Mouse (Mus musculus): Measurements from ENCODE around the gene Arsj.

Gene Arsj

DNA sequence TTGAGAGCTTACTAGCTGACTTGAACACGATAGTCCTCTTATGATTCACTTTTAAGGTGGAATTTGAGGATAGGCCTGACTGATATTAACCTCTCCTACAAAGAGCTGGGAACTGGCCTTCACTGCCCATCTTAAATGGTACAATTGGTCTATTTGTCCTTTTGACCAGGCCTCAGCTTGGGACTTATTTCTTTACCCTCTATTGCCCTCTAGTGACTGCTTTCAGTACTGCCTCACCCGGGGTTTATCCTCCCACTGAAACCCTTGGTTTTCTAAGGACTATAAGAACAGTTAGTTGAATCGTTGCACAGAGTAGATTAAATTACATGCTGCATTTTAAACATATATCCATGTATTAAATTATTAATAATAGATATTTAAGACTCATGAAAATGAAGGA is 39.4 kb downstream of the Arsj start:
- DNase-seq (ENCODE audit: low read depth, low spot score) = peak; percentile 6

DNA sequence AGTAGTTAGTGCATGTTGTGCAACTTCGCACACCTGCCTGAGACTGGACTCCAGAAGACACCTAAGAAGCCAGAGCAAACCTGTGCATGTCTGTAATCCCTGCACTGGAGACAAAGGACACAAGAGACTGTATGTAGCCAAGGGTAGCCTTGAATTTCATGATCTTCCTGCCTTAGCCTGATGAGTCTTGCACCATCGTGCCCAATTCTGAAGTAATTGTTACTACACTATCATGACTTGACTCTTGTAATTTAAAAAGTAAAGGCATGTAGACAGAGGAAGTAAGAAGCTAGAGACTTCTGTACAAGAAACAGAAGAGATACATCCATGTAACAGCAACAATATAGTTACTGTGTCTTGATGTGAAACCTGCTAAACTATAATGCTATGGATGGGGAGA is 40.7 kb downstream of the Arsj start:
- no peak for DNase-seq (ENCODE audit: low read depth, low spot score)

DNA sequence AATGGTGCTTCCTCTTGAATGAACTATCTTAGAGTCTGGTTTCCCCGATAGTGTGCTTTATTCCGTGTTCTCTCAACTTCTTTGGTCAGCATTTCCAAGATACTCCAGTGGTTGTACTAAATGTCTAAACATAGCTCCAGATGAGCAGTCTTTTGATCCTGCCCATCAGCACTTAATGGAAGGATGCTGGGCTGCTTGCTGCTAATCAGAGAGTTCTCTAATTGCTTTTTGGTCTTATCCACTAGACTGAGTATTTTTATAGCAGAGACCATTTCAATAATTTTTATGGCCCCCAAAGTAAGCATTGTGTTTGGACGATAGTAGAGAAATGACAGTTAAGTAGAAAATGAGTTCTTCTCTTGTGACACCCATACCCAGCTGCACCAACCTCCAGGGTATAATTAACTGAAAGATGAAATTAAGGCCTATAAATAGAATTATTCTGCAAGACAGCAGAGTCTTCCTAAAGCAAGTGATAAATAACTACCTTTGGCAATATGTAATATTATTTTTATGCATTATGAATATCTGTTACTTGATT is 67.1 kb downstream of the Arsj start:
- DNase-seq (ENCODE audit: low read depth, low spot score) = no peak

DNA sequence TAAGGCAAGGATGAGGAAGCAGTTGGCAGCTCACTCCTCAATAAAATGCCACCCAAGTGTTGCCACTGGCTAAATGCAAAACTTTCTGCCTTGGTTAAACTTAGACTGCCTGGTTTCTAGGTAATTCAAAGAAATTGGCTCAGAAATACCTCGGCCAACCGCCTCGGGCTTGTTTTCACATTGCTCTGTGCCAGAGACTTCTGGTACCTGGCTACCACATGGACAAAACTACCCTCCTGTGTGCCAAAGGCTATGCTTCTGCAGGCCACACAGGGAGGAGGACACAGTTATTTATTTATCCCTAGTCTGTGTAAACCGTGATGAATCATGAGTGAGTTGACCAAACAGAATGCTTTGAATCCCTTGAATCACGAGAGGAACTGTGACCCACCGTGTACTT is 75.8 kb downstream of the Arsj start:
- DNase-seq (ENCODE audit: low read depth, low spot score) = no peak

DNA sequence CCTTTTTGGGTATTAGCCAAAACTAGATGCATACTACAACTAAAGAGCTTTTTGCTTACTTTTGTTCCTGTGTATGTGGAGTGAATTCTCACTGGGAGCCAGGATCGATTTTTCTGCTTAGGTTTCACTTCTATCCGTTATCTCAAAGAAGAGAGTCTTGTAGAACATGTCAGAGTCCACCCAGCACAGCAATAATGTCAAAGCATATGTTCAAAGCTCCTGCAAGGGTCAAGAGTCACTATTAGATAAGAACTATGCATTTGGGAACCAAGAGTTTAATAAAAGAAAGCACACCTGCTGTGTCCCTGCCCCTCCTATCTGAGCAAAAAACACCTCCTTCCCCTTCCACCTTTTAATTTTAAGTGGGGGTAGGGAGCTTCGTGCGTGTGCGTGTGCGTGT is 85.6 kb downstream of the Arsj start:
- no peak for DNase-seq (ENCODE audit: low read depth, low spot score)

DNA sequence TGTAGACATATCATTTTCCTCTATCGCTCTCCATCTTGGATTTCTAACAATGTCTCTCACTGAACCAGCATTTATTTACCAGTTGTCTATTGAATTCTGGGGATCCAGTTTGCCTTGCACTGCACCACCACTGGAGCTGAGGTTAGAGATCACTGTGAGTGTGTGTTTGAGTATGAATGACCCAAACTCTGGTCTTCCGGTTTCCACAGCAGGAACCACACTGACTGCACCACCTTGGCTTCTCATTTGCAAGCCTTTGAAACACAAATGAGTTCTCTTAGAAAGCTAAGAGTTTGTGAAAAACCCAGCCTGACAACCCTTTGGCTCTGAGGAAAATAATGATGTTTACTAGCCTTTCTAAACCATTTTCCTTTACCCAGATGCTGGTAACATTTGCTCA is 86.0 kb downstream of the Arsj start:
- DNase-seq (ENCODE audit: low read depth, low spot score) = no peak

DNA sequence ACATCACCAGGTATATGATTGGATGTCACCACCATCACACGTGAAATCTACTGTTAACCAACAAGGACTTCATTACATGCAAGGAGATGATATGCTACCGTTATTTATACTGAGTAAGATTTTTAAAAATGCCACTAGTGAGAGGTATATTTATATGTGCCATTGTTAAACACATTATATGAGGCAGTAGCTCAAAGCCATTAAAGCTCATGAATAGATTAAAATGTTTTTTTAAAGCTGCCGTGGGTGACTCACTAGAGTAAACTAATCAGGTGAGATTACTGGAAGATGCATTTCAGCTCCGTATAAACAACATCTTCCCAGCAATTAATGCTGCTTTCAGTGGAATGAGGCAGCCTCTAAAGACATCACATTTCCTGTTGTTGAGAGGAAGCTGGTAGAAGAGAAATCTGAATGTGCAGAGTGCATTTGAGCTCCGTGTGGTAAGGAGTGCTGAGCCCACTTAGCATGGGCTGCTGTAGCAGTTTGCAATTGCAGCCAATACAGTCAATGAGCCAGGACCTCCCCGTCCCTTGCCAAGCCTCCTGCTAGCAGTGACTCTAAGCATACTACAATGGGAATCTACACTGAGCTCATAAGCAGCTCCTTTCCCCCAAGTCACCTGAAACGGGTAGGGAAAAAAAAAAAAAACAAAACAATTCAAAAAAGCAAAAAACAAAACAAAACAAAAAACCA is 92.5 kb downstream of the Arsj start:
- no peak for DNase-seq (ENCODE audit: low read depth, low spot score)

DNA sequence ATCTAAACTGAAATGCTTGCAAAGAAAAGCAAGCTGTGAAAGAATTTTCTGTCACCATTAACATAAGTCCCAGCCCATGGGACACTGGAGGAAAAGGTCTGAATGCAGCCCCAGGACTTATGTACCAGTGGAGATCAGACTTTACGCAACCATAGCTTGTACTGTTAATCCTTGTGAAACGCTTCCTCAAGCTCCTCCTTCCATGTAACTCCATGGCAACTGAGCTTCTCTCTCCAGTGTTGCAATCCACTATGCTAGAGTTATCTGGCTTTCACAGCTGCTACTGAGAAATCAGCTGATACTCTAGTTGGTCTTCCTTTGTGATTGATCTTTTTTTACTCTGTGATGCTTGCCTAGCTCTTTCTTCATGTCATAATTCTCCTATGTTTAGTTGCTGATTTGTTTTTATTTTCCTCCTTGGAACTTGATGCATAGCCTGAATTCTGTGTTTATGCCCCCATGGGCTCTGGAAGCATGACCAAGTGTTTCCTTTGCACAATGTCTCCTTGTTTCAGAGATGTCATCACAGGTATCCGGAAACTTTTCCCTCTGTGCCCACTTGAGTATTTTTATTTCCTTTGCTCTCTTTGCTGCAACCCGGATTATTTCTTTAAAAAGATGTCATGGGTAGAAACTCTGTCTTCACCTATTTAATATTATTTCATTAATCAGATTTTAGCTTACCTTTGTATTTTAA is 99.8 kb downstream of the Arsj start:
- DNase-seq (ENCODE audit: low read depth, low spot score) = no peak

DNA sequence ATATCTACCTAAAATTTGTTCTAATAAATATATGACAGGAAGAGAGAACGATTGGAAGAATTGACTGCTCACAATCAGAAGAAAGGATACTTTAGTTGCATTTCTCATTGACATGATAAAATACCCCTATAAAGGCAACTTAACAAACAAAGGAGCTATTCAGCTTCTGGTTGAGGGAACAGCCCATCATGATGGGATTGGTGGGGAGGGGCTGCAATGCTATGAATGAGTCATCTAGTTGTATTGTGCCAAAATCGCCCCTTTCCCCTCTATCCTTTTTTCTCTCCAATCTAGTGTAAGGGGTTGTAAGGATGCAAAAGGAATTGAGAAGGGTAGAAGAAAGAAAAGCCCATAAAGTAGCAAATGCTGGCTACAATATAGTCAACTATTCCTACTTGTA is 100.8 kb downstream of the Arsj start:
- no peak for DNase-seq (ENCODE audit: low read depth, low spot score)
